Mouse (Mus musculus): ENCODE measurements around the gene M6pr. TPM values are rescaled to one million over a fixed set of nuclear protein-coding genes. Genes with fewer than 3 reads are reported as not detected.
"Not testable (repeated sequence)": the region's sequence is repeated elsewhere in the genome, so short reads cannot be mapped to it uniquely, and the experiment has no call there.

M6pr gene
- total and polyA plus RNA-seq, 3 experiments = 27.4 to 552 (median 190) TPM

DNA sequence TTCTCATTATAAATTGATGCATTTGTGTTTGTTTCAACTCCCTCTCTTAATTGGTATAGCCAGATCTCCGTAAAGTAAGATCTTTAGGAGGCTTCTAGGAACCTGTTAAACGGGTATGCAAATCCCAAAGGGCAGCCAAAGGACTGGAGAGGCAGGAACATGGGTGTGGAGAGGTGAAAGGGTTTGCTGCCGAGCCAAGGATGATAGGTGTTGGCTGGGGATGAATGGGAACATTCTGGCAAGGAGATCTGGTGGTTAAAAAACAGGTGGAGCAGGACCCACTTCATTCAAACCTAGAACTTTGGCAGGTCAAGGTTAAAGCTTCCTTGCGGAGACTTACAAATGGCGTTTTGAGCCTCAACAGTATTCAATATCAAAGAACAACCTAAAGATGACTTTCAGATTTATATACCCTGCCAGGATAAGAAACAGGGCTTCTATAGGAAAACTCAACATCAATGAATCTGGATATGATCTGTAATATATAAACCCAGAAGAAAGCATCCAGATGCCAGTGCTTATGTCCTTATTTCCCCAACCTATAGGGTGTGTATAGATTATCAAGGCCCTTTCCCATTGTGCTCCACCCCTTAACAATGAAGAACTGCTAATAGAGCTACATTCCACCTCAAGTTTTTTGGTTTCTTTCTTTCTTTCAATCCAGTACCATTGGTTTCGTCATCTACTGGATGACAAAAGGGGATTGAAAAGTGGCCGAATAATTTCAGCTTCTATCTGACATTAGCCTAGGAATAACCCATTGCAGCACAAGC, 32.7 kb downstream of the M6pr start:
- Histone ChIP-seq H3K4me1 (ENCODE audit: insufficient read depth, low read depth, low read length) (peaks cover 60% of the 10 kb centered on the region), H3K9me3 (replicated peaks) (no peaks in the 10 kb centered on the region), H3K27me3 (ENCODE audit: insufficient read depth, low read length) (no peaks in the 10 kb centered on the region), H3K36me3 (replicated peaks) (peaks cover 9% of the 10 kb centered on the region), H3K4me3 (ENCODE audit: low read depth, low read length) (no peak overlapping the region)
- TF ChIP-seq CTCF (IDR thresholded peaks at IDR 0.05; ENCODE audit: low read depth, low read length) (no peak), GATA2 (IDR thresholded peaks at IDR 0.05; ENCODE audit: borderline replicate concordance, low read depth, low read length) (no peak), GATA1 (IDR thresholded peaks at IDR 0.05; ENCODE audit: borderline replicate concordance, low read length) (no peak), TAL1 (conservative IDR thresholded peaks at IDR 0.05; ENCODE audit: low read depth, low read length) (no peak), POLR2AphosphoS5 (IDR thresholded peaks at IDR 0.05; ENCODE audit: insufficient replicate concordance, low read depth, low read length) (no peak)
- DNase-seq (ENCODE audit: low spot score) (no peak), ATAC-seq (ENCODE audit: extremely low read depth, insufficient number of reproducible peaks, low FRiP score, poor library complexity, severe bottlenecking) (no peak)

DNA sequence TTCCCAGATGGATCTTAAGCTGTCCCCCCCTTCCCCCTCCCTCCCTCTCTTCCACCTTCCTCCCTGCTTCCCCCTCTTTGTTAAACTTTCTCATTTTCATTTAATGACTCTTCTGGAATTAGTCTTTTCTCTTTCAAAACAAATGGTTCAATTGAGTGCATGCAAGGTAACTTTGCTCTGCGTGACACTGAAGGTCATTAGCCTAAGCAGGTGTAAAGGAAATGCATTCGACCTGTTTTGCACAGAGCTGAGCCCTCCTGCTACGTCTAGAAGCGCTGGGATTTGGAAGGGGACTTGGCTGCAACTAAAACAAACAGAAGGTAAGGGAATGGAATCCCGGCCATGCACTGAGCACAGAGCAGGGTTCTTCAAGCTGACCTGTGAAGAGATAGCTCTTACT, 33.6 kb downstream of the M6pr start:
- Histone ChIP-seq H3K4me3 (ENCODE audit: low read depth, low read length) (no peak overlapping the region), H3K27me3 (ENCODE audit: insufficient read depth, low read length) (no peaks in the 10 kb centered on the region), H3K9me3 (replicated peaks) (no peaks in the 10 kb centered on the region), H3K4me1 (ENCODE audit: insufficient read depth, low read depth, low read length) (peaks cover 60% of the 10 kb centered on the region), H3K36me3 (replicated peaks) (peaks cover 2% of the 10 kb centered on the region)
- TF ChIP-seq POLR2AphosphoS5 (IDR thresholded peaks at IDR 0.05; ENCODE audit: insufficient replicate concordance, low read depth, low read length) = no peak
- no peak for TF ChIP-seq TAL1 (conservative IDR thresholded peaks at IDR 0.05; ENCODE audit: low read depth, low read length)
- TF ChIP-seq GATA2 (IDR thresholded peaks at IDR 0.05; ENCODE audit: borderline replicate concordance, low read depth, low read length) = no peak
- no peak for TF ChIP-seq GATA1 (IDR thresholded peaks at IDR 0.05; ENCODE audit: borderline replicate concordance, low read length)
- no peak for TF ChIP-seq CTCF (IDR thresholded peaks at IDR 0.05; ENCODE audit: low read depth, low read length)
- ATAC-seq (ENCODE audit: extremely low read depth, insufficient number of reproducible peaks, low FRiP score, poor library complexity, severe bottlenecking) = no peak
- no peak for DNase-seq (ENCODE audit: low spot score)

DNA sequence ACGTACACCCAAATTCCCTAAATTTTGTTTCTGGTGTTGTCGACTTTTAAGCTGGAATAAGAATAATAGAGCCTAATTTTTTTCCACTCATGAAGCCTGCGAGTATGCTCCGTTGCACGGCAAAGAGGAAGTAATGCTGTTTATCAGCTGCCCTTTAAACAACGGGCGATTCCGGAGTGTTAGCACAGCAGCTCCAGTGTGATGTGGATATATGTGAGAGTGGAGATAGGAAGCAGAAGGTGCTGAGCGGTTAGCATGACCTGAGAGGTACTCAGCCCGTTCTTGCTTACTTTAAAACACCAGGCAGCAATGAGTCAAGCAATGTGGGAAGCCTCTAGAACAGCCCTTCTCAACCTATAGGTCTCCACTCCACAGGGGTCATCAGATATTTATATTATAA, 35.2 kb downstream of the M6pr start:
- no peak for TF ChIP-seq GATA1 (IDR thresholded peaks at IDR 0.05; ENCODE audit: borderline replicate concordance, low read length)
- TF ChIP-seq CTCF (IDR thresholded peaks at IDR 0.05; ENCODE audit: low read depth, low read length) = no peak
- no peak for TF ChIP-seq TAL1 (conservative IDR thresholded peaks at IDR 0.05; ENCODE audit: low read depth, low read length)
- TF ChIP-seq GATA2 (IDR thresholded peaks at IDR 0.05; ENCODE audit: borderline replicate concordance, low read depth, low read length) = no peak
- no peak for TF ChIP-seq POLR2AphosphoS5 (IDR thresholded peaks at IDR 0.05; ENCODE audit: insufficient replicate concordance, low read depth, low read length)
- ATAC-seq (ENCODE audit: extremely low read depth, insufficient number of reproducible peaks, low FRiP score, poor library complexity, severe bottlenecking) = peak; percentile 75
- Histone ChIP-seq H3K27me3 (ENCODE audit: insufficient read depth, low read length) (no peaks in the 10 kb centered on the region; the same call in 1 of the 2 replicates), H3K4me1 (ENCODE audit: insufficient read depth, low read depth, low read length) (peaks cover 51% of the 10 kb centered on the region), H3K4me3 (ENCODE audit: low read depth, low read length) (no peak overlapping the region; the same call in 1 of the 2 replicates), H3K36me3 (replicated peaks) (no peaks in the 10 kb centered on the region), H3K9me3 (replicated peaks) (no peaks in the 10 kb centered on the region)
- DNase-seq (ENCODE audit: low spot score) = peak; percentile 45

DNA sequence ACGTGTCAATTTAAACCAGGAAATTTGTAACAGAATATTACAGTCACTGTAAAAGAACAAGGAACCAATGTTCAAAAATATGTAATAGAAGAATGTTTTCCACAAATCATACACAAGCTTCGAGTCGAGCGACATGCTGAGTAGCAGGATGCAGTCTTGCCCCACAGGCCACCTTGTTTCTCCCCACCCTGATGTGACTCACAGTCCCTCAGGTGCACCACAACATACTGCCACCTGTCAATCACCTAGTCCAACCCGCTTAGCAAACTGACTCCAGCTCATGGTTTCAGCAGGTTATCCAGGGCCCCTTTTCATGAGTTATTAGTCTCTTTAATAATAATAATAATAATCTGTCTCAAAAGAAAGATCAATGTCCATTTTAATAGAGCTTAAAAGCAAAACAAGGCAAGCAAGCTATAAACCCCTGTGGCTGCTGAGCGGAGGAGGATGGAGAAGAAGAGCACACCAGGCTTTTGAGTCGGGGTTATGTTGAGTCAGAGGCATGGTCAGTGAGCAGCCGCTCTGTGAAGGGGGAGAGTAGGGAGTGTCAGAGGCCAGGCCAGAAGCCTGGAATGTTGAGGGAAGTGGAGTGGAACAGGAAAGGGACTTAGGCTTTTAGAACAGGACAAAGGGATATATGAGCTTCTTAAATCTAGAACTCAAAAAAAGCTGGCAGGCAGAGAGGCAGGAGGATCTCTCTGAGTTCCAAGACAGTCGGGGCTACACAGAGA, 36.0 kb downstream of the M6pr start:
- H3K4me1 ChIP-seq (ENCODE audit: insufficient read depth, low read depth, low read length) = peaks cover 50% of the 10 kb centered on the region
- no peaks in the 10 kb centered on the region; the same call in 1 of the 2 replicates for H3K27me3 ChIP-seq (ENCODE audit: insufficient read depth, low read length)
- no peaks in the 10 kb centered on the region for H3K36me3 ChIP-seq (replicated peaks)
- no peaks in the 10 kb centered on the region for H3K9me3 ChIP-seq (replicated peaks)
- TF ChIP-seq CTCF (IDR thresholded peaks at IDR 0.05; ENCODE audit: low read depth, low read length) (no peak), GATA2 (IDR thresholded peaks at IDR 0.05; ENCODE audit: borderline replicate concordance, low read depth, low read length) (no peak), GATA1 (IDR thresholded peaks at IDR 0.05; ENCODE audit: borderline replicate concordance, low read length) (no peak), TAL1 (conservative IDR thresholded peaks at IDR 0.05; ENCODE audit: low read depth, low read length) (no peak), POLR2AphosphoS5 (IDR thresholded peaks at IDR 0.05; ENCODE audit: insufficient replicate concordance, low read depth, low read length) (no peak)
- H3K4me3 ChIP-seq (ENCODE audit: low read depth, low read length) = no peak overlapping the region
- ATAC-seq (ENCODE audit: extremely low read depth, insufficient number of reproducible peaks, low FRiP score, poor library complexity, severe bottlenecking) = no peak
- no peak for DNase-seq (ENCODE audit: low spot score)

DNA sequence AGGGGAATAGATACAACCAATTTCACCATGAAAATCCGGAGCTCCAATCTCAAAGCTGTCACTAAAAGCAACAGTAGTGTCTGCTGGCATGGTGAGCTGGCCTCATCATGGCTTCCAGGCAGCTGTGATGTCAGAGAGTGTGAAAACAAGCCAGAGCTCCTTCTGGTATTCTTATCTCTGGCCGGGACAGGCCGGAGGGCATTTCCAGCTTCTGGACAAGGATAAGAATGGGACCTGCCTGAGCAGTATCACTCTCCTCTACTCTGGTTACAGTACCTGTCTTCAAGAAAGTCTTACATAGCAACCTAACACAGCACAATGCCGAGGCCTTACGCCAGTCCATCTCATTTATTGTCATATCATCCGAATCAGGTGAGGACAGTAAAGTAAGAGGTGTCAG, 37.2 kb downstream of the M6pr start:
- no peak overlapping the region for H3K4me3 ChIP-seq (ENCODE audit: low read depth, low read length)
- no peaks in the 10 kb centered on the region; the same call in 1 of the 2 replicates for H3K27me3 ChIP-seq (ENCODE audit: insufficient read depth, low read length)
- no peak for ATAC-seq (ENCODE audit: extremely low read depth, insufficient number of reproducible peaks, low FRiP score, poor library complexity, severe bottlenecking)
- no peaks in the 10 kb centered on the region for H3K36me3 ChIP-seq (replicated peaks)
- peaks cover 42% of the 10 kb centered on the region for H3K4me1 ChIP-seq (ENCODE audit: insufficient read depth, low read depth, low read length)
- TF ChIP-seq GATA1 (IDR thresholded peaks at IDR 0.05; ENCODE audit: borderline replicate concordance, low read length) (no peak), TAL1 (conservative IDR thresholded peaks at IDR 0.05; ENCODE audit: low read depth, low read length) (no peak), POLR2AphosphoS5 (IDR thresholded peaks at IDR 0.05; ENCODE audit: insufficient replicate concordance, low read depth, low read length) (no peak), GATA2 (IDR thresholded peaks at IDR 0.05; ENCODE audit: borderline replicate concordance, low read depth, low read length) (no peak), CTCF (IDR thresholded peaks at IDR 0.05; ENCODE audit: low read depth, low read length) (no peak)
- H3K9me3 ChIP-seq (replicated peaks) = no peaks in the 10 kb centered on the region
- no peak for DNase-seq (ENCODE audit: low spot score)

DNA sequence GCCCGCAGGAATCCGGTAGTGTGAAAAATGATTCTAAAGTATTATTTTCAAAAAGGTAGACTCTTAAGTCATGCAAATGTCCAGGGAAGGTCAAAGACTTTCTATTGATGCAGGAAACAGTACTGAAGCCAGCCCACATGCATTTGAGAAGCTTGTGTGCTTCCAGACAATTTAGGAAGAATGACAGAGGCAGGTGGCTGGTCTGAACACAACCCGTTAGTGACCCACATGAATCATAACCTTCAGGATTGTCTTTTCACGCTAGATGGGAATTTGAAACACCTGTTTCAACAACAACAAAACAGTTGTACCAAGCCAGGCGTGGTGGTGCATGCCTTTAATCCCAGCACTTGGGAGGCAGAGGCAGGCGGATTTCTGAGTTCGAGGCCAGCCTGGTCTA, 37.9 kb downstream of the M6pr start:
- Histone ChIP-seq H3K36me3 (replicated peaks) (no peaks in the 10 kb centered on the region), H3K4me3 (ENCODE audit: low read depth, low read length) (no peak overlapping the region), H3K9me3 (replicated peaks) (no peaks in the 10 kb centered on the region), H3K27me3 (ENCODE audit: insufficient read depth, low read length) (no peaks in the 10 kb centered on the region; the same call in 1 of the 2 replicates), H3K4me1 (ENCODE audit: insufficient read depth, low read depth, low read length) (peaks cover 37% of the 10 kb centered on the region)
- TF ChIP-seq GATA1 (IDR thresholded peaks at IDR 0.05; ENCODE audit: borderline replicate concordance, low read length) (no peak), POLR2AphosphoS5 (IDR thresholded peaks at IDR 0.05; ENCODE audit: insufficient replicate concordance, low read depth, low read length) (no peak), GATA2 (IDR thresholded peaks at IDR 0.05; ENCODE audit: borderline replicate concordance, low read depth, low read length) (no peak), CTCF (IDR thresholded peaks at IDR 0.05; ENCODE audit: low read depth, low read length) (no peak), TAL1 (conservative IDR thresholded peaks at IDR 0.05; ENCODE audit: low read depth, low read length) (no peak)
- DNase-seq (ENCODE audit: low spot score) = no peak
- no peak for ATAC-seq (ENCODE audit: extremely low read depth, insufficient number of reproducible peaks, low FRiP score, poor library complexity, severe bottlenecking)

DNA sequence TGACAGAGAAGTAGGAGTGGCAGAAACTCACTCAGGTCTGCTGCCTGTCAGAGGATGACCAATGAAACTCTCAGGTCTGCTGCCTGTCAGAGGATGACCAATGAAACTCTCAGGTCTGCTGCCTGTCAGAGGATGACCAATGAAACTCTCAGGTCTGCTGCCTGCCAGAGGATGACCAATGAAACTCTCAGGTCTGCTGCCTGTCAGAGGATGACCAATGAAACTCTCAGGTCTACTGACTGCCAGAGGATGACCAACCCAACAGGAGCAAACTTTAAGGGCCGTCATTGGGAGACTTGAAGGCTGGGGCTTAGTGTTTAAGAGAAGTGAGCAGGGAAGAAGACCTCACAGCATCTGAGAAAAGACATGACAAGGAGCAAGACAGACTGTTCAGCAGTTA, 38.8 kb downstream of the M6pr start:
- not testable (repeated sequence) for H3K36me3 ChIP-seq (replicated peaks); H3K27me3 ChIP-seq (ENCODE audit: insufficient read depth, low read length); H3K9me3 ChIP-seq (replicated peaks); ATAC-seq (ENCODE audit: extremely low read depth, insufficient number of reproducible peaks, low FRiP score, poor library complexity, severe bottlenecking); H3K4me3 ChIP-seq (ENCODE audit: low read depth, low read length); DNase-seq (ENCODE audit: low spot score)
- H3K4me1 ChIP-seq (ENCODE audit: insufficient read depth, low read depth, low read length) = peaks cover 32% of the 10 kb centered on the region

Data from G1E (cell line).